Mouse (Mus musculus) lung, embryonic 16.5 days (tissue): ENCODE results near the gene Cyp2s1. TPM values are rescaled to one million over a fixed set of nuclear protein-coding genes. Genes with fewer than 3 reads are reported as not detected.
A peak's percentile ranks its signal among the peaks of the same experiment; 100 is the strongest.

Experiments used
- ATAC-seq: fragments of 200-750 bp; cut with Nextera tagmentation; 2 replicates; pipeline ENCODE4 v1.8.0; 2017; ENCODE audit warnings: low read depth, mild to moderate bottlenecking, moderate library complexity
- H3K27ac ChIP-seq: fragments of 300-500 bp; sonication (generic); 2 replicates; pipeline ENCODE4 v1.5.1; 2014; ENCODE audit warnings: mild to moderate bottlenecking, control low read depth, low read length
- H3K27me3 ChIP-seq: fragments of 300-500 bp; sonication (generic); 2 replicates; pipeline ENCODE4 v1.6.1; 2014; ENCODE audit warnings: low read depth, low read length, mixed read lengths; ENCODE audit not compliant: control insufficient read depth, insufficient read depth
- H3K36me3 ChIP-seq: fragments of 300-500 bp; sonication (generic); 2 replicates; pipeline ENCODE4 v1.6.1; 2014; ENCODE audit warnings: low read length; ENCODE audit not compliant: control insufficient read depth, insufficient read depth
- H3K4me1 ChIP-seq: fragments of 300-500 bp; sonication (generic); replicated peaks from 2 replicates; pipeline ENCODE4 v1.6.1; 2014; ENCODE audit warnings: low read length, mixed read lengths; ENCODE audit not compliant: control insufficient read depth, insufficient read depth
- H3K4me2 ChIP-seq: fragments of 300-500 bp; sonication (generic); 2 replicates; pipeline ENCODE4 v1.6.1; 2014; ENCODE audit warnings: low read depth, low read length, control low read depth
- H3K4me3 ChIP-seq: fragments of 300-500 bp; sonication (generic); 2 replicates; pipeline ENCODE4 v1.5.1; 2014; ENCODE audit warnings: mild to moderate bottlenecking, low read length, control low read depth
- H3K9ac ChIP-seq: fragments of 300-500 bp; sonication (generic); 2 replicates; pipeline ENCODE4 v1.6.1; 2014; ENCODE audit warnings: low read length, control low read depth
- H3K9me3 ChIP-seq: fragments of 300-500 bp; sonication (generic); 2 replicates; pipeline ENCODE4 v1.6.1; 2016; ENCODE audit warnings: low read length; ENCODE audit not compliant: control insufficient read depth
- WGBS: fragments of 180-500 bp; shearing (Covaris S2); extraction: QIAGEN DNeasy Blood & Tissue Kit; methylation state at CpG from one replicate; pipeline ENCODE4 v1.1.7; 2014; 5-methylcytosine and 5-hydroxymethylcytosine counted together
- polyA plus RNA-seq: library from polyadenylated mRNA; unstranded; fragments of >200 nt; fragmentation: Nextera tagmentation; extraction: Ambion mirVana; gene quantifications from 2 replicates; pipeline ENCODE4 v1.2.1, GENCODE M21; 2015

Cyp2s1 gene
- polyA plus RNA-seq, 1 experiment from 2014 or later: 18.9 TPM

GRCm38 (mm10) chr7:25780021-25780420, 36.7 kb downstream of the Cyp2s1 start:
- WGBS: 86% methylated on average over 5 of the region's 5 CpGs
- no peak for ATAC-seq
- H3K27me3 ChIP-seq: no peaks in the 10 kb centered on the region
- no peak overlapping the region for H3K27ac ChIP-seq
- H3K9ac ChIP-seq: no peak overlapping the region
- H3K4me1 ChIP-seq: peaks cover 16% of the 10 kb centered on the region
- H3K4me3 ChIP-seq: no peak overlapping the region
- peaks cover 3% of the 10 kb centered on the region; the same call in 1 of the 2 replicates for H3K36me3 ChIP-seq
- no peak overlapping the region for H3K4me2 ChIP-seq
- H3K9me3 ChIP-seq: no peaks in the 10 kb centered on the region

- Histone ChIP-seq H3K4me3 (no peak overlapping the region), H3K36me3 (peaks cover 10% of the 10 kb centered on the region), H3K9me3 (no peaks in the 10 kb centered on the region), H3K27ac (no peak overlapping the region), H3K27me3 (no peaks in the 10 kb centered on the region), H3K4me2 (no peak overlapping the region), H3K4me1 (no peaks in the 10 kb centered on the region), H3K9ac (no peak overlapping the region)
- WGBS: 90% methylated on average over 5 of the region's 5 CpGs
- no peak for ATAC-seq
These were observed 48.5 kb downstream of the Cyp2s1 start for GRCm38 (mm10) chr7:25768229-25768628.

GRCm38 (mm10) chr7:25766108-25766507, 50.6 kb downstream of the Cyp2s1 start:
- Histone ChIP-seq H3K27me3 (no peaks in the 10 kb centered on the region), H3K27ac (no peak overlapping the region), H3K4me3 (no peak overlapping the region), H3K9me3 (no peaks in the 10 kb centered on the region), H3K9ac (no peak overlapping the region), H3K4me2 (no peak overlapping the region), H3K36me3 (peaks cover 10% of the 10 kb centered on the region), H3K4me1 (no peaks in the 10 kb centered on the region)
- no peak for ATAC-seq
- WGBS: 76% methylated on average over 6 of the region's 6 CpGs

GRCm38 (mm10) chr7:25764221-25764620, 52.5 kb downstream of the Cyp2s1 start:
- Histone ChIP-seq H3K36me3 (peaks cover 10% of the 10 kb centered on the region), H3K4me3 (no peak overlapping the region), H3K4me1 (no peaks in the 10 kb centered on the region), H3K27me3 (no peaks in the 10 kb centered on the region), H3K4me2 (no peak overlapping the region), H3K9ac (no peak overlapping the region), H3K27ac (peak overlapping the region; percentile 14; the same call in 1 of the 2 replicates), H3K9me3 (no peaks in the 10 kb centered on the region)
- WGBS: 39% methylated on average over 5 of the region's 5 CpGs
- ATAC-seq: no peak

GRCm38 (mm10) chr7:25763678-25764077, 53.0 kb downstream of the Cyp2s1 start:
- Histone ChIP-seq H3K27me3 (no peaks in the 10 kb centered on the region), H3K4me3 (no peak overlapping the region), H3K4me1 (no peaks in the 10 kb centered on the region), H3K9me3 (no peaks in the 10 kb centered on the region), H3K4me2 (no peak overlapping the region), H3K9ac (no peak overlapping the region), H3K36me3 (peaks cover 10% of the 10 kb centered on the region), H3K27ac (peak overlapping the region; percentile 14; the same call in 1 of the 2 replicates)
- ATAC-seq: no peak
- 53% methylated on average over 11 of the region's 11 CpGs for WGBS

GRCm38 (mm10) chr7:25761354-25761753, 55.4 kb downstream of the Cyp2s1 start:
- no peak overlapping the region for H3K9ac ChIP-seq
- peaks cover 2% of the 10 kb centered on the region for H3K36me3 ChIP-seq
- no peaks in the 10 kb centered on the region for H3K9me3 ChIP-seq
- H3K27ac ChIP-seq: no peak overlapping the region
- WGBS: 64% methylated on average over 10 of the region's 10 CpGs
- no peak overlapping the region for H3K4me2 ChIP-seq
- H3K4me1 ChIP-seq: no peaks in the 10 kb centered on the region
- H3K27me3 ChIP-seq: no peaks in the 10 kb centered on the region
- no peak for ATAC-seq
- no peak overlapping the region for H3K4me3 ChIP-seq

GRCm38 (mm10) chr7:25756011-25756410, 60.7 kb downstream of the Cyp2s1 start:
- peaks cover 15% of the 10 kb centered on the region for H3K4me1 ChIP-seq
- ATAC-seq: peak; percentile 37
- WGBS: 1% methylated on average over 18 of the region's 18 CpGs
- 0 out of 2 replicates have a peak, but pooled peaks cover 3% of the 10 kb centered on the region for H3K36me3 ChIP-seq
- peak overlapping the region; percentile 94 for H3K27ac ChIP-seq
- peak overlapping the region; percentile 93 for H3K4me2 ChIP-seq
- no peaks in the 10 kb centered on the region for H3K9me3 ChIP-seq
- peak overlapping the region; percentile 64 for H3K9ac ChIP-seq
- H3K27me3 ChIP-seq: no peaks in the 10 kb centered on the region
- peak overlapping the region; percentile 94 for H3K4me3 ChIP-seq

- Histone ChIP-seq H3K4me3 (peak overlapping the region; percentile 94), H3K27ac (peak overlapping the region; percentile 94), H3K9me3 (no peaks in the 10 kb centered on the region), H3K9ac (peak overlapping the region; percentile 64), H3K36me3 (peaks cover 6% of the 10 kb centered on the region), H3K27me3 (no peaks in the 10 kb centered on the region), H3K4me1 (peaks cover 15% of the 10 kb centered on the region), H3K4me2 (peak overlapping the region; percentile 93)
- peak; percentile 41 for ATAC-seq
- 0% methylated on average over 15 of the region's 15 CpGs for WGBS
These were observed 61.3 kb downstream of the Cyp2s1 start for GRCm38 (mm10) chr7:25755468-25755833.

GRCm38 (mm10) chr7:25754738-25755467, 61.8 kb downstream of the Cyp2s1 start, which contains the start of gene Hnrnpul1:
Hnrnpul1 (minus strand) TSS chr7:25754757.
- Histone ChIP-seq H3K4me1 (peaks cover 15% of the 10 kb centered on the region), H3K4me2 (peak within 1 kb of the TSS; percentile 93), H3K27ac (peak within 1 kb of the TSS; percentile 97), H3K36me3 (peaks cover 10% of the 10 kb centered on the region), H3K27me3 (no peaks in the 10 kb centered on the region), H3K9ac (peak within 1 kb of the TSS; percentile 99), H3K4me3 (peak within 1 kb of the TSS; percentile 94), H3K9me3 (no peaks in the 10 kb centered on the region)
- peak; percentile 95 for ATAC-seq
- WGBS: under 1% methylated on average over 55 of the region's 55 CpGs
